Mouse (Mus musculus): ENCODE measurements around the gene Hist1h2ba. TPM values are rescaled to one million over a fixed set of nuclear protein-coding genes. Genes with fewer than 3 reads are reported as not detected.

The Hist1h2ba gene
- total RNA-seq, 2 experiments from 2014 or later = not detected

DNA sequence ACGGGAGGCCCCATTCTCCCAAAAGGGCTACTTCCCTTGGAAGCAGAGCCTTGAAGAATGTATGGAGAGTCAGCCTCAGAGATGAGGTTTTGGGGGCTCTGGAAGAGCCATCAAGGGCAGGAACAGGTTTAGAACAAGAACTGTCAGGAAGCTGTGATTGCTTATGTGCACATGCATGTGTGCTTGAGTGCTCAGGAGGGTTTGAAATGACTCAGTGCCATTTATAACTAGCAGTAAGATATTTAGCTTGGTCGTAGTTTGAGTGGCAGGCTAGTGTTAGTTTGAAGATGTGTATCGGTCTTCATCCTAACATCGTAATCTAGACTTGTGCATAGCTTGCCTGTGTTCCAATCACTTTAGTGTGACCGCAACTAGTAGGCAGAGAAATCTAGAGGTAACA is 27.1 kb downstream of the Hist1h2ba start:
- DNase-seq (ENCODE audit: low spot score) = no peak

DNA sequence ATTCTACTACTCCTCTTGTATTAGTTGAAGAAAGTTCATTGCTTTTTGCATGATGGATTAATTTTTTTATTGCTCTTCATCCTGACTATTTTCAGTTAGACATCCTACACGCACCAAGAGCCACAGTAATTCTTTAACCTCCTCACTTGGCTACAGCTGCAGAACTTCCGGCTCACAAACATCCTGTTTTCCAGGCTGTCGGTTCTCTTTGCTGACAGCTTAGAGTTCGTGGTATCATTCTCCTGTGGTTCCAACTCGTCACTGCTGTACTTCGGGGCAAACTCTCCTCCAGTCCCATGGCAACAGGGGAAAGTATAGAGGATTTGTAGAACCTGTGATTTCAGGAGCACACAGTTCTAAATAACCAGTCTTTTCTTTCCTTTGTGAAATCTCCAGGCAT is 35.7 kb downstream of the Hist1h2ba start:
- DNase-seq (ENCODE audit: low spot score) = no peak

GRCm38 (mm10) chr13:23893269-23893593 is 40.7 kb downstream of the Hist1h2ba start:
- no peak for DNase-seq (ENCODE audit: low spot score)

DNA sequence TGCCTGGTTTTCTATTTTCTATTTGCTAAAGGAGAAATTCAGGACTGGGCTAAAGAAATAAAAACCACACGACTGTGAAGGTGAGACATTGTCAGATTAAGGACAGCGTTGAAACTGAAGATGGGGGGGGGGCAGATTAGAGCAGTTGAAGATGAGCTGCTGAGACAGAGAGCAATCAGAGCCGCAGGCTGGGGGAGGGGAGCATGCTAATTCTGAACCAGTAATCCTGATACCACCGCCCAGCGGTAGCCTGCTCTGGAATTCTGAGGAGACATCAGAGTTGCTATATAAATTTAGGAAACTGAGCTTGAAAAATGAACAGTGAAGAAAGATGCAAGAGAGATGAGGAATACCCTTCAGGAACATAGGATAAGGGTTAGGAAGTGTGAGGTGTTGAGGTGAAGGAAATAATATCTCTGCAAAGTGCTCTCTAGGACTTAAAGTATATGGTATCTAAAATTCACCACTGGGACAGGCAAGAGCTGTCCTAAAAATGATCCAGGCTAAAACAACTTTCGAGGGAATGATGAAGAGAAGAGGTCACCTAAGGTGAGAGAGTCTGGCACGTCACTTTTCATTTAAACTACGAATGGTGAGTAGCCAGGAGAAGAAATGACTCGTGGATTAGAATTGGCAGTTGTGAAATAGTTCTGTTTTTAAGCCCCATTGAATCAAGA is 41.2 kb downstream of the Hist1h2ba start:
- no peak for DNase-seq (ENCODE audit: low spot score)

- no peak for DNase-seq (ENCODE audit: low spot score)
Measured at GRCm38 (mm10) chr13:23889011-23889605, 44.8 kb downstream of the Hist1h2ba start.

- DNase-seq (ENCODE audit: low spot score) = no peak
Measured at GRCm38 (mm10) chr13:23887026-23887725, 46.8 kb downstream of the Hist1h2ba start.

GRCm38 (mm10) chr13:23885540-23885939 is 48.4 kb downstream of the Hist1h2ba start:
- no peak for DNase-seq (ENCODE audit: low spot score)

Small RNAs within 50 kb of the gene (microRNA-seq; reads per million reads assigned to microRNA genes)
- not detected for gene Gm44344

Other genes starting within 250 kb of the Hist1h2ba start
- gene Hist1h2bc, start 250.0 kb downstream of the Hist1h2ba start, total RNA-seq (2021) = 10 to 100 TPM; 66.4 to 69.8 TPM
- gene Hist1h1t, start 238.3 kb downstream of the Hist1h2ba start, total RNA-seq (2021) = not detected
- gene Hist1h4c, start 235.7 kb downstream of the Hist1h2ba start, total RNA-seq (2021) = 10 to 100 TPM; 57.1 to 66.2 TPM
- gene Hfe, start 223.3 kb downstream of the Hist1h2ba start, total RNA-seq (2021) = 10 to 100 TPM; 25.6 to 25.7 TPM
- gene Hist1h1c, start 195.3 kb downstream of the Hist1h2ba start, total RNA-seq (2021) = 100 to 1,000 TPM; 157 to 219 TPM
- not detected for gene Hist1h3c, start 188.6 kb downstream of the Hist1h2ba start, total RNA-seq (2021)
- 1 to 10 TPM; 1.3 to 1.4 TPM for gene Hist1h2bb, start 187.4 kb downstream of the Hist1h2ba start, total RNA-seq (2021)
- under 1 TPM in 1 of 2 experiments, not detected in 1; 0.82 TPM for gene Hist1h2ab, start 183.0 kb downstream of the Hist1h2ba start, total RNA-seq (2021)
- gene Hist1h3b, start 181.9 kb downstream of the Hist1h2ba start, total RNA-seq (2021) = 1 to 10 TPM in 1 of 2 experiments, not detected in 1; 1.3 TPM
- gene Hist1h4b, start 177.1 kb downstream of the Hist1h2ba start, total RNA-seq (2021) = 1 to 10 TPM; 1.6 to 1.9 TPM
- 1 to 10 TPM in 1 of 2 experiments, under 1 TPM in 1; 0.89 to 2.8 TPM for gene Hist1h4a, start 172.9 kb downstream of the Hist1h2ba start, total RNA-seq (2021)
- 1 to 10 TPM; 5.1 to 5.3 TPM for gene Hist1h3a, start 171.8 kb downstream of the Hist1h2ba start, total RNA-seq (2021)
- gene Hist1h1a, start 170.5 kb downstream of the Hist1h2ba start, total RNA-seq (2021) = under 1 TPM; 0.66 to 0.76 TPM
- gene Trim38, start 164.2 kb downstream of the Hist1h2ba start, total RNA-seq (2021) = not detected
- gene Slc17a2, start 127.2 kb downstream of the Hist1h2ba start, total RNA-seq (2021) = not detected
- gene Slc17a3, start 94.7 kb downstream of the Hist1h2ba start, total RNA-seq (2021) = under 1 TPM in 1 of 2 experiments, not detected in 1; 0.21 TPM
- not detected for gene Slc17a1, start 66.4 kb downstream of the Hist1h2ba start, total RNA-seq (2021)
- under 1 TPM in 1 of 2 experiments, not detected in 1; 0.09 TPM for gene Slc17a4, start 19.1 kb downstream of the Hist1h2ba start, total RNA-seq (2021)
- gene Hist1h2aa, start 306 bp upstream of the Hist1h2ba start, total RNA-seq (2021) = not detected
- gene Scgn, start 57.1 kb upstream of the Hist1h2ba start, total RNA-seq (2021) = not detected